Mouse (Mus musculus) forebrain, embryonic 11.5 days (tissue): ENCODE measurements at regions not wholly inside any gene's neighbourhood (a gene's known extent, or its start where the extent isn't known, plus 50 kb on each side); places are given as distances from the start of the nearest gene placed in this dataset.

Experiments used
- ATAC-seq: fragments of 200-750 bp; cut with Nextera tagmentation; replicated peaks from 2 replicates; pipeline ENCODE4 v1.8.0; 2017; ENCODE audit warnings: moderate TSS enrichment; ENCODE audit not compliant: low FRiP score
- DNase-seq: peaks from one replicate; pipeline ENCODE4 v3.0.0-alpha.2; 2017; ENCODE audit warnings: low spot score
- H3K27ac ChIP-seq: fragments of 300-500 bp; sonication (generic); 2 replicates; pipeline ENCODE4 v1.5.1; 2014; ENCODE audit warnings: low read depth, low read length
- H3K27me3 ChIP-seq: fragments of 300-500 bp; sonication (generic); 2 replicates; pipeline ENCODE4 v1.6.1; 2014; ENCODE audit warnings: mild to moderate bottlenecking, low read length, mixed read lengths; ENCODE audit not compliant: control insufficient read depth, insufficient read depth
- H3K36me3 ChIP-seq: fragments of 300-500 bp; sonication (generic); 2 replicates; pipeline ENCODE4 v1.6.1; 2014; ENCODE audit warnings: mild to moderate bottlenecking, low read length, moderate library complexity, mixed read lengths; ENCODE audit not compliant: control insufficient read depth, insufficient read depth
- H3K4me1 ChIP-seq: fragments of 300-500 bp; sonication (generic); replicated peaks from 2 replicates; pipeline ENCODE4 v1.6.1; 2014; ENCODE audit warnings: low read length, mixed read lengths; ENCODE audit not compliant: control insufficient read depth, insufficient read depth
- H3K4me2 ChIP-seq: fragments of 300-500 bp; sonication (generic); 2 replicates; pipeline ENCODE4 v1.6.1; 2014; ENCODE audit warnings: low read depth, mild to moderate bottlenecking, low read length, moderate library complexity, mixed read lengths; ENCODE audit not compliant: severe bottlenecking
- H3K4me3 ChIP-seq: fragments of 300-500 bp; sonication (generic); 2 replicates; pipeline ENCODE4 v1.5.1; 2014; ENCODE audit warnings: low read depth, low read length
- H3K9ac ChIP-seq: fragments of 300-500 bp; sonication (generic); 2 replicates; pipeline ENCODE4 v1.6.1; 2014; ENCODE audit warnings: low read length
- H3K9me3 ChIP-seq: fragments of 300-500 bp; sonication (generic); 2 replicates; pipeline ENCODE4 v1.6.1; 2016; ENCODE audit warnings: low read length, mixed read lengths; ENCODE audit not compliant: control insufficient read depth
- WGBS: fragments of 180-500 bp; shearing (Covaris S2); extraction: QIAGEN DNeasy Blood & Tissue Kit; methylation state at CpG from one replicate; pipeline ENCODE4 v1.1.7; 2014; 5-methylcytosine and 5-hydroxymethylcytosine counted together

GRCm38 (mm10) chr6:43775525-43775924 lies 109.4 kb upstream of the Tpk1 start:
- 87% methylated on average over 2 of the region's 2 CpGs for WGBS
- ATAC-seq (no peak), DNase-seq (no peak)
- no peaks in the 10 kb centered on the region for H3K27me3 ChIP-seq
- H3K9me3 ChIP-seq, result no peaks in the 10 kb centered on the region
- H3K27ac ChIP-seq, result no peak overlapping the region
- no peak overlapping the region for H3K4me2 ChIP-seq
- no peak overlapping the region for H3K4me3 ChIP-seq
- no peak overlapping the region for H3K9ac ChIP-seq
- H3K4me1 ChIP-seq, result no peaks in the 10 kb centered on the region
- no peaks in the 10 kb centered on the region for H3K36me3 ChIP-seq

- 17% methylated on average over 4 of the region's 4 CpGs for WGBS
- Histone ChIP-seq H3K27ac (no peak overlapping the region), H3K4me3 (no peak overlapping the region), H3K27me3 (no peaks in the 10 kb centered on the region), H3K4me1 (no peaks in the 10 kb centered on the region), H3K9ac (no peak overlapping the region), H3K4me2 (no peak overlapping the region), H3K9me3 (no peaks in the 10 kb centered on the region), H3K36me3 (no peaks in the 10 kb centered on the region)
- no peak for DNase-seq
- peak; percentile 76 for ATAC-seq
Measured at GRCm38 (mm10) chr6:43774490-43774889, 108.4 kb upstream of the Tpk1 start.

DNA sequence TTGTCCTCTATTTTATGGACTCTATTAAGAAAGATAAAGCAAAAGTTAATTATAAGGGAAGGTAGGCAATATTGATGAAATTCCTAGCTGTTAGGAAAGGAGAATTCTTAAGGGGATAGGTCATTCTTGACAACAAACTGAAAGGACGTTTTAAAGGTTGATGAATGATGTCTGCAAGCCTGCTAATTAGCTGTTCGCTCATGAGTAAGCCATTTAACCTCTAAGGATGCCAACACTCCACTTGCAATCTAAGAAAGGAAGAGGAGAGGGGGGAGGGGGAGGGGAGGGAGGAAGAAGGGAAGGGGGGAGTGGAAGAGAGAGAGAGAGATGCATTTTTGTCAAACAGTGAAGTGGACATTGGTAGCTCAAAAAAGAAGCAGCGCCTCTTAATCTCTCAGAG lies 107.5 kb upstream of the Tpk1 start:
- WGBS, result 28% methylated on average over 3 of the region's 3 CpGs

DNA sequence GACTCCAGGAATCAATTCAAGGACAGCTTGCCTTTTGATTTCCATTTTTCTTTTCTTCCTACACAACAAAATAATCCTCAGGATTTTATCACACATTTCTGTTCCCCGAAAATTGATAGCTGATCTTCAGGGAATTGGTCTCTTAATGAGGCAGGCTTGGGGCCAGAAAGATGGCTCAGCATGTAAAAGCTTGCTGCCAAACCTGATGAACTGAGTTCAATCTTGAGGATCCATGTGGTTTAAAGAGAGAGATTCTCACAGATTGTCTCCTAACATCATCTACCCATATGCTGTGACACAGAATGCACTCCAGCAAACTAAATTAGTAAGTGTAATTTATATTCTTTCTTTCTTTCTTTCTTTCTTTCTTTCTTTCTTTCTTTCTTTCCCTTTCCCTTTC lies 99.9 kb upstream of the Tpk1 start:
- no peaks in the 10 kb centered on the region for H3K9me3 ChIP-seq
- no peak overlapping the region for H3K9ac ChIP-seq
- ATAC-seq, result no peak
- no peak for DNase-seq
- H3K4me2 ChIP-seq, result no peak overlapping the region
- H3K4me3 ChIP-seq, result no peak overlapping the region
- no peaks in the 10 kb centered on the region for H3K36me3 ChIP-seq
- no peaks in the 10 kb centered on the region for H3K27me3 ChIP-seq
- H3K4me1 ChIP-seq, result no peaks in the 10 kb centered on the region
- no peak overlapping the region for H3K27ac ChIP-seq
- 93% methylated on average over 1 of the region's 1 CpGs for WGBS

More for the DNA sequence above, 107.5 kb upstream of the Tpk1 start:
- H3K36me3 ChIP-seq, result no peaks in the 10 kb centered on the region
- no peaks in the 10 kb centered on the region for H3K9me3 ChIP-seq
- no peak overlapping the region for H3K4me3 ChIP-seq
- H3K4me2 ChIP-seq, result no peak overlapping the region
- no peaks in the 10 kb centered on the region for H3K27me3 ChIP-seq
- ATAC-seq, result peak; percentile 49
- H3K4me1 ChIP-seq, result no peaks in the 10 kb centered on the region
- H3K9ac ChIP-seq, result no peak overlapping the region
- no peak for DNase-seq
- no peak overlapping the region for H3K27ac ChIP-seq
